ENCODE assay signal across 9 mouse cellular contexts in genomic region chr13:60175490-60176135, GRCm38 (mm10). TPM values are rescaled to one million over a fixed set of nuclear protein-coding genes. Genes with fewer than 3 reads are reported as not detected.
DNase-seq lines count a peak whose midpoint lies in the region; ATAC-seq and TF ChIP-seq lines count a peak whose summit lies in the region.
"Had no signal": no experiment of that assay in that cellular context is flagged by ENCODE, and none has a peak within 500 bp of the region (broad histone marks: within the 10 kb centered on the region; RNA-seq: fewer than 3 reads in every experiment).

No protein-coding gene starts in this region.

- peak overlapping the region; percentile 81; the same call in 1 of the 2 replicates for H3K9ac ChIP-seq in ES-E14 (ENCODE audit: insufficient read depth, low read depth, low read length, poor library complexity, severe bottlenecking)
- peak overlapping the region; percentile 99 for H3K9ac ChIP-seq in embryonic facial prominence, embryonic 13.5 days
- H3K9ac ChIP-seq in heart, postnatal 0 days (replicated peaks; ENCODE audit: low read depth, low read length), result peak overlapping the region; percentile 92
- peak overlapping the region; percentile 86 for H3K9ac ChIP-seq in midbrain, embryonic 14.5 days (replicated peaks; ENCODE audit: low read length)

- peak overlapping the region; percentile 38 for H3K4me3 ChIP-seq in erythroblast, embryonic 14.5 days (replicated peaks)
- peak overlapping the region; percentile 76 to 95 for H3K4me3 ChIP-seq in ES-E14 (ENCODE audit: insufficient read depth in 1 of 2, low read depth in 1 of 2, low read length in 2 of 2, poor library complexity in 1 of 2, severe bottlenecking in 1 of 2)
- peak overlapping the region; percentile 99 for H3K4me3 ChIP-seq in embryonic facial prominence, embryonic 13.5 days
- peak overlapping the region; percentile 86 for H3K4me3 ChIP-seq in heart, postnatal 0 days (ENCODE audit: low read depth, low read length)
- H3K4me3 ChIP-seq in midbrain, embryonic 14.5 days (replicated peaks; ENCODE audit: low read depth, low read length), result peak overlapping the region; percentile 79

- in situ Hi-C loops in ES-E14 (cut with MboI; ENCODE audit: low sequenced_read_pairs in 2 of 2, unreplicated experiment in 2 of 2), result no loop called here

- H3K9me3 ChIP-seq in erythroblast, embryonic 14.5 days (ENCODE audit: control insufficient read depth, low read length), result peaks cover 6% of the 10 kb centered on the region; the same call in 1 of the 2 replicates
- H3K9me3 ChIP-seq in ES-E14 (ENCODE audit: control insufficient read depth, insufficient read depth, low read depth, low read length), result no peaks in the 10 kb centered on the region
- no peaks in the 10 kb centered on the region for H3K9me3 ChIP-seq in embryonic facial prominence, embryonic 13.5 days
- no peaks in the 10 kb centered on the region for H3K9me3 ChIP-seq in heart, postnatal 0 days (replicated peaks; ENCODE audit: control insufficient read depth, low read length)
- no peaks in the 10 kb centered on the region for H3K9me3 ChIP-seq in midbrain, embryonic 14.5 days (ENCODE audit: control insufficient read depth, low read length)

- no peaks in the 10 kb centered on the region for H3K36me3 ChIP-seq in erythroblast, embryonic 14.5 days (ENCODE audit: control insufficient read depth)
- no peaks in the 10 kb centered on the region for H3K36me3 ChIP-seq in ES-E14 (ENCODE audit: control insufficient read depth, insufficient read depth, low read length, poor library complexity, severe bottlenecking)
- H3K36me3 ChIP-seq in embryonic facial prominence, embryonic 13.5 days, result peaks cover 13% of the 10 kb centered on the region
- H3K36me3 ChIP-seq in heart, postnatal 0 days (replicated peaks; ENCODE audit: control insufficient read depth, insufficient read depth, low read length), result no peaks in the 10 kb centered on the region
- H3K36me3 ChIP-seq in midbrain, embryonic 14.5 days (ENCODE audit: control insufficient read depth, insufficient read depth, low read length), result no peaks in the 10 kb centered on the region

- DNase-seq in ES-E14 (ENCODE audit: low read depth, low spot score), result no peak
- peak; percentile 38 for DNase-seq in heart, postnatal 0 days (ENCODE audit: low spot score)
- DNase-seq in kidney, postnatal 36 days, result peak; percentile 32 to 75
- DNase-seq in midbrain, embryonic 14.5 days, result peak; percentile 72

- H3K4me1 ChIP-seq in erythroblast, embryonic 14.5 days (ENCODE audit: control insufficient read depth), result no peaks in the 10 kb centered on the region; the same call in 1 of the 2 replicates
- H3K4me1 ChIP-seq in ES-E14 (ENCODE audit: control insufficient read depth in 2 of 2, insufficient read depth in 2 of 2, low read length in 2 of 2, poor library complexity in 1 of 2), result peaks cover 3 to 7% of the 10 kb centered on the region in 2 experiments; a peak in 2 of 4 replicates
- H3K4me1 ChIP-seq in embryonic facial prominence, embryonic 13.5 days, result peaks cover 42% of the 10 kb centered on the region
- peaks cover 12% of the 10 kb centered on the region; the same call in 1 of the 2 replicates for H3K4me1 ChIP-seq in heart, postnatal 0 days (ENCODE audit: control insufficient read depth, insufficient read depth)
- peaks cover 40% of the 10 kb centered on the region for H3K4me1 ChIP-seq in midbrain, embryonic 14.5 days (ENCODE audit: control insufficient read depth, insufficient read depth, low read length)

- H3K4me2 ChIP-seq in embryonic facial prominence, embryonic 13.5 days, result peak overlapping the region; percentile 63
- H3K4me2 ChIP-seq in heart, postnatal 0 days (ENCODE audit: low read depth, low read length), result peak overlapping the region; percentile 94
- peak overlapping the region; percentile 86 for H3K4me2 ChIP-seq in midbrain, embryonic 14.5 days (ENCODE audit: low read length)

- TF ChIP-seq CTCF in heart, postnatal 0 days (IDR thresholded peaks at IDR 0.05; ENCODE audit: low read depth), result no peak

- no peak overlapping the region for H3K27ac ChIP-seq in ES-E14 (ENCODE audit: insufficient read depth, low read depth, low read length, poor library complexity, severe bottlenecking)
- peak overlapping the region; percentile 100 for H3K27ac ChIP-seq in embryonic facial prominence, embryonic 13.5 days
- H3K27ac ChIP-seq in heart, postnatal 0 days (ENCODE audit: low read depth), result peak overlapping the region; percentile 96
- peak overlapping the region; percentile 92 for H3K27ac ChIP-seq in midbrain, embryonic 14.5 days (replicated peaks; ENCODE audit: low read depth, low read length)

- peaks cover 77% of the 10 kb centered on the region for H3K27me3 ChIP-seq in erythroblast, embryonic 14.5 days (ENCODE audit: control insufficient read depth)
- no peaks in the 10 kb centered on the region for H3K27me3 ChIP-seq in embryonic facial prominence, embryonic 13.5 days
- H3K27me3 ChIP-seq in heart, postnatal 0 days (ENCODE audit: control insufficient read depth, insufficient read depth, low read length), result no peaks in the 10 kb centered on the region
- peaks cover 4% of the 10 kb centered on the region; the same call in 1 of the 2 replicates for H3K27me3 ChIP-seq in midbrain, embryonic 14.5 days (ENCODE audit: control insufficient read depth, insufficient read depth, low read length)
- H3K27me3 ChIP-seq: CH12.LX had no signal

- under 1% methylated on average over 57 of the region's 59 CpGs for WGBS in embryonic facial prominence, embryonic 13.5 days
- under 1% methylated on average over 59 of the region's 59 CpGs for WGBS in heart, postnatal 0 days
- WGBS in midbrain, embryonic 14.5 days, result under 1% methylated on average over 51 of the region's 59 CpGs

- no peak for TF ChIP-seq EP300 in heart, postnatal 0 days (IDR thresholded peaks at IDR 0.05; ENCODE audit: low read depth)

- ATAC-seq in erythroblast, adult 5-6 weeks (replicated peaks; ENCODE audit: low FRiP score, poor library complexity, severe bottlenecking), result no peak
- no peak for ATAC-seq in embryonic facial prominence, embryonic 13.5 days (ENCODE audit: insufficient number of reproducible peaks, insufficient read depth, low FRiP score, low TSS enrichment, low read depth)
- peak; percentile 23; the same call in 1 of the 2 replicates for ATAC-seq in heart, postnatal 0 days (ENCODE audit: insufficient read depth, low read depth)
- ATAC-seq in midbrain, embryonic 14.5 days (ENCODE audit: low FRiP score, low TSS enrichment), result no peak
- ATAC-seq in activated CD4-positive, CD25-positive, alpha-beta regulatory T cell, adult 4 months, result no peak

TF ChIP-seq in ES-E14, 5 proteins besides CTCF, POLR2A, EP300 and RAD21:
- TF ChIP-seq ZC3H11A (IDR thresholded peaks at IDR 0.05; ENCODE audit: borderline replicate concordance, low read depth, low read length) (no peak), MAFK (IDR thresholded peaks at IDR 0.05; ENCODE audit: insufficient read depth, low read depth, low read length) (no peak), HCFC1 (IDR thresholded peaks at IDR 0.05; ENCODE audit: borderline replicate concordance, insufficient read depth, low read length) (no peak), ZNF384 (IDR thresholded peaks at IDR 0.05; ENCODE audit: low read depth, low read length) (no peak), CHD2 (IDR thresholded peaks at IDR 0.05; ENCODE audit: low read depth, low read length) (no peak)

RNA-seq across cellular contexts. Expression of gene Gas1, which starts 1.6 kb away (rescaled TPM):
- polyA plus RNA-seq in erythroblast, embryonic 14.5 days (2012), result not detected in 2 replicates
- not detected in 2 replicates for total RNA-seq in erythroblast, adult 5-6 weeks (2015; ENCODE audit: low replicate concordance)
- total RNA-seq in erythroblast, adult 5-6 weeks (2017; ENCODE audit: low replicate concordance), result not detected in 2 replicates
- 1.9 and 3.0 TPM in 2 replicates for total RNA-seq in ES-E14 (2012; rRNA removed)
- 188 and 209 TPM in 2 replicates for polyA plus RNA-seq in embryonic facial prominence, embryonic 13.5 days (2015; fragmentation: Nextera tagmentation; extraction: Ambion mirVana)
- 85.9 and 116 TPM in 2 replicates for total RNA-seq in heart, postnatal 0 days (2014; rRNA removed; ENCODE audit: low replicate concordance)
- 20.3 and 24.9 TPM in 2 replicates for polyA plus RNA-seq in heart, postnatal 0 days (2015; fragmentation: Nextera tagmentation; extraction: Ambion mirVana)
- polyA plus RNA-seq in midbrain, embryonic 14.5 days (2014; fragmentation: Nextera tagmentation; extraction: Ambion mirVana), result 13.8 and 24.2 TPM in 2 replicates
- not detected for polyA plus RNA-seq in activated CD4-positive, CD25-positive, alpha-beta regulatory T cell, adult 4 months (2017; shearing (Covaris generic))
- total RNA-seq: CH12.LX had no signal

Comparison
In these comparisons a context has a peak if more than half of its experiments do, and no peak if none do; other contexts are left out.
1. H3K4me3 ChIP-seq: peak in every context shown above with its lines; median percentile 99 in embryonic facial prominence, embryonic 13.5 days; 86 in heart, postnatal 0 days; 86 in ES-E14; 79 in midbrain, embryonic 14.5 days; 38 in erythroblast, embryonic 14.5 days.
2. RNA of gene Gas1, which starts 1.6 kb away (polyA plus RNA-seq): 188 to 209 TPM in embryonic facial prominence, embryonic 13.5 days, 13.8 to 24.2 TPM in midbrain, embryonic 14.5 days and 20.3 to 24.9 TPM in heart, postnatal 0 days; not detected in erythroblast, embryonic 14.5 days and not detected in activated CD4-positive, CD25-positive, alpha-beta regulatory T cell, adult 4 months; every median in the first group is over 10 times any median in the second.
3. Peak in every context shown above with its lines, with median percentiles within 50 percentile points of each other: H3K9ac ChIP-seq and H3K4me2 ChIP-seq.